Mouse (Mus musculus) C2C12 (cell line): ENCODE results near the gene Spata33. TPM values are rescaled to one million over a fixed set of nuclear protein-coding genes. Genes with fewer than 3 reads are reported as not detected.
A peak's percentile ranks its signal among the peaks of the same experiment; 100 is the strongest.

Experiments
- H3K27me3 ChIP-seq: one replicate; pipeline ENCODE4 v1.6.1; 2011; ENCODE audit not compliant: control insufficient read depth, insufficient read depth, insufficient read length
- H3K36me3 ChIP-seq: one replicate; pipeline ENCODE4 v1.6.1; 2011; ENCODE audit not compliant: control insufficient read depth, insufficient read depth
- H3K4me3 ChIP-seq: one replicate; pipeline ENCODE4 v1.5.1; 2011; ENCODE audit warnings: mild to moderate bottlenecking, control low read depth; ENCODE audit not compliant: poor library complexity, insufficient read depth, severe bottlenecking
- H3K79me2 ChIP-seq: one replicate; pipeline ENCODE4 v1.6.1; 2011; ENCODE audit not compliant: control insufficient read depth, insufficient read depth
- H3K79me3 ChIP-seq: one replicate; pipeline ENCODE4 v1.6.1; 2011; ENCODE audit warnings: low read depth, control low read depth
- H3ac ChIP-seq: one replicate; pipeline ENCODE3; 2011; ENCODE audit warnings: low read depth; ENCODE audit not compliant: control insufficient read depth, insufficient read length
- CEBPB ChIP-seq: IDR thresholded peaks from one replicate; pipeline ENCODE4 v1.6.1; 2011; ENCODE audit warnings: low read depth, mild to moderate bottlenecking, control low read depth, moderate library complexity
- CTCF ChIP-seq: IDR thresholded peaks from one replicate; pipeline ENCODE4 v1.5.1; 2011; ENCODE audit not compliant: control insufficient read depth, insufficient read depth, insufficient read length
- FOSL1 ChIP-seq: IDR thresholded peaks from one replicate; pipeline ENCODE4 v1.8.0; 2011; ENCODE audit warnings: mild to moderate bottlenecking, low read length; ENCODE audit not compliant: poor library complexity, insufficient read depth, severe bottlenecking
- MAX ChIP-seq: IDR thresholded peaks from one replicate; pipeline ENCODE4 v1.6.1; 2011; ENCODE audit warnings: mild to moderate bottlenecking, control low read depth
- MYOD1 ChIP-seq: IDR thresholded peaks from one replicate; pipeline ENCODE4 v1.6.1; 2011; ENCODE audit warnings: low read depth; ENCODE audit not compliant: control insufficient read depth, insufficient read length
- MYOG ChIP-seq: IDR thresholded peaks from one replicate; pipeline ENCODE4 v1.6.1; 2011; ENCODE audit not compliant: control insufficient read depth, insufficient read length; ENCODE audit errors: extremely low read depth
- USF1 ChIP-seq: IDR thresholded peaks from one replicate; pipeline ENCODE4 v1.6.1; 2011; ENCODE audit warnings: low read depth, mild to moderate bottlenecking, control low read depth, moderate library complexity
- long read RNA-seq, 2 experiments: library from polyadenylated mRNA; unstranded; transcript quantifications; one replicate each; pipeline ENCODE4 v2.0.0; 2019 to 2020
- polyA plus RNA-seq: library from polyadenylated mRNA; unstranded; fragments of >200 nt; fragmentation: generic; extraction: Trizol; gene quantifications from one replicate; pipeline ENCODE4 v1.2.1, GENCODE M21; 2012; ENCODE audit warnings: missing spikeins

The Spata33 gene
- 1.1 TPM for polyA plus RNA-seq
- long read RNA-seq, experiment 1, partial matches to known transcripts = 0 of 1 reads
- long read RNA-seq, experiment 1, other reads (novel, unspliced or antisense) = 1 of 1 reads
- long read RNA-seq, experiment 2, partial matches to known transcripts = 0 of 3 reads
- long read RNA-seq, experiment 2, other reads (novel, unspliced or antisense) = 0 of 3 reads

DNA sequence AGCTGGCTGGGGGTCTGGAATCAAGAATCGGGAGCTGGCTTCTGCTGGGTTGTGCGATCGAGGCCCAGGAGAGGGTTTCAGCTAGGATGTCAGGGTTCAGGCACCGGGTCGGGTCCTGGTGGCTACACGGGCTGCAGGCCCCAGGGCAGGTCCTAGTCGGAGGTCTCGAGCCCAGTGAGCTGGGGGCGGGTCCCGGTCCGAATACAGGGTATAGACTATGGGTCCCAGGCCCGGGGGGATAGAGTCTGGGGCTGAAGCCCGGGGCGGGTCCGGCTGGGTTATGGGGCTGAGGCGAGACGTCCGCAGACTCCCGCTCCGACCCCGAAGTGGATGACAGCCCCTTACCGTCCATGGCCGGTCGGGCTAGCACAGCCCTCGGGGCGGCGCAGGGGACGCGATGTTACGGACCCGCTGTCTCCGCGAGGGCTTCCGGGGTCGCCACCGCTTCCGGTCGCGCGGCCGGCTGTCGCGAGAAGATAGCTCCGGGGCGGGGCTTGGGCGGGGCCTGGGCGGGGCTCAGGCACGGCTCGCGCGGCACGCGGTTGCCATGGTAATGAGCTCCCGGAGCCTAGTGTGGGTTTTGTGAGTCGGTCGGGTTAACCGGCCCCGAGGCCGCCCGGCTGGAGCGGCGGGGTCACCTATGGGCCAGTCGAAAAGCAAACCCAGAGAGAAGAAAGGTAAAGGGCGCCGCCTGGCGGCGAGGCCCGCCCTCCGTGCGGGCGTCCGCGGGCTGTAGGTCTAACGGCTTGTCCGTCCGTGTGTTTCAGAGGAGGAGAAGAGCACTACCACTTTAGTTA is at the start of gene Spata33, which contains the start of gene Chmp1a:
Gene Spata33, plus strand, starts transcription at position 512 of the 797 bp plus-strand sequence.
Gene Chmp1a, minus strand, starts transcription at position 443 of the 797 bp plus-strand sequence.
- TF ChIP-seq MYOG = no peak
- TF ChIP-seq USF1 = no peak
- TF ChIP-seq MYOD1 = no peak
- TF ChIP-seq CEBPB = no peak
- TF ChIP-seq CTCF = peak; percentile 73
- TF ChIP-seq MAX = peak; percentile 13
- TF ChIP-seq FOSL1 = no peak
- peaks cover 12% of the 10 kb centered on the region for H3K36me3 ChIP-seq
- peaks cover 14% of the 10 kb centered on the region for H3K79me3 ChIP-seq
- no peaks in the 10 kb centered on the region for H3K27me3 ChIP-seq
- peak within 1 kb of the TSS; percentile 96 for H3K4me3 ChIP-seq
- H3K79me2 ChIP-seq = peaks cover 20% of the 10 kb centered on the region
- H3ac ChIP-seq = peak within 1 kb of the TSS; percentile 96

DNA sequence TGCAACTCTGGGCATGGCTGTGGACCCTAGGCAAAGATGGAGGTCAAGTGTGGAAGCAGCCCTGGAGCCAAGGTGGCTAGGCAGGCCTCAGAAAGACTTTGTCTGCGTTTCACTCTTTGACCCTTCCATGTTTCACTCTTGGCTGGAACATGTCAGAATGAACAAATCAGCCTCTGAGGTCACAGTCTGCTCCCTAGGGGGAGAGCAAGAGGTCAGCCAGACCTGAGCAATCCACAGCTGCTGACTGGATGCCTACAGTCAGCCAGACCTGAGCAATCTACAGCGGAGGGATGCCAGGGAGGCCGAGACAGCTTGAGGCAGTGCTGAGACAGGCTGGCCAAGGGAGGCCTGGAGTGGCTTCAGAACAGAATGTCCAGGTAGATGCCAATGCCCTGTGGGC is 31.2 kb upstream of the Spata33 start:
- H3K27me3 ChIP-seq = no peaks in the 10 kb centered on the region
- H3K4me3 ChIP-seq = no peak overlapping the region
- no peaks in the 10 kb centered on the region for H3K36me3 ChIP-seq
- H3K79me2 ChIP-seq = no peaks in the 10 kb centered on the region
- H3ac ChIP-seq = no peak overlapping the region
- no peaks in the 10 kb centered on the region for H3K79me3 ChIP-seq
- no peak for TF ChIP-seq MAX
- no peak for TF ChIP-seq CTCF
- no peak for TF ChIP-seq MYOD1
- no peak for TF ChIP-seq CEBPB
- TF ChIP-seq USF1 = no peak
- TF ChIP-seq MYOG = no peak
- no peak for TF ChIP-seq FOSL1

DNA sequence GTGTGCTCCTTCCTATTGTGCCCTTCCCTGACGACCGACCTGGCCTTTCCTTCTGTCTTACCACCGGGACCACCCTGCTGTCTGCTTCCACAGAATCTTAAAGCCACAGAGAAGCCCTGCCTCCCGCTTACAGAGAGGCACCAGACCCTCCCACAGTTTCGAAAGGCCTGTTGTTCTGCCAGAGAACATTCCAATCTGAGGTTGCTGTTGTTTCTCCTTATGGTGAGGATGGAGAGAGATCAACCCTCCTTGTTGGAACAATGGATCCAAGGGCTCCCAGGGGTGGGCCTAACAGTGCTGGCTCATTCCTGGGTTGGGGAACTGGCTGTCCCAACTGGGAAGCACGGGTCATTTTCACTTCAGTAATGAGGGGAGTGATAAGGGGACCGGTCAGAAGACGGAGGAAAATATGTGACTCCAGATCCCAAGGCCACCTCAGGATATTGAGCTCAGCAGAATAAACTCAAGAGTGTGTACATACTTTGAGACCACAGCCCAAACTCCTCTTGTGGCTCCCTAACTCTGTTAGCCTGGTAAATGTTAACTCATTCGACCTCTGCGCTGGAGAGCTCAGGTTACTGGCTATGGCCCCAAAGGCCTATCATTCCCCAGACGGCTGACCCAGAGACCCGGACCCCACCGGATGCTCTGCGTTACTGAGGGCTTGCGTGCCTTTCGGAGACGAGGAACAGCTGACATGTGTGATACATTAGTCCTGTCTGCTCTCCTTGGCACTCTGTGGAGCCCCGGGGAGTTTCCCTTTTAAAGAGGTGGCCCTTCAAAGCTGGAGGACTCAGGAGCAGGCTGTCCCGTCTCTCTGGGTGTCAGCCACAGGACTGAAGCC is 26.8 kb upstream of the Spata33 start, which contains the start of gene Dpep1:
Gene Dpep1, plus strand, starts transcription at position 677 of the 844 bp plus-strand sequence.
- TF ChIP-seq USF1 (no peak), MYOG (no peak), FOSL1 (no peak), CTCF (no peak), MYOD1 (no peak)
- Histone ChIP-seq H3K4me3 (no peak within 1 kb of the TSS), H3ac (no peak within 1 kb of the TSS), H3K79me3 (no peaks in the 10 kb centered on the region), H3K27me3 (no peaks in the 10 kb centered on the region), H3K79me2 (no peaks in the 10 kb centered on the region), H3K36me3 (no peaks in the 10 kb centered on the region)

DNA sequence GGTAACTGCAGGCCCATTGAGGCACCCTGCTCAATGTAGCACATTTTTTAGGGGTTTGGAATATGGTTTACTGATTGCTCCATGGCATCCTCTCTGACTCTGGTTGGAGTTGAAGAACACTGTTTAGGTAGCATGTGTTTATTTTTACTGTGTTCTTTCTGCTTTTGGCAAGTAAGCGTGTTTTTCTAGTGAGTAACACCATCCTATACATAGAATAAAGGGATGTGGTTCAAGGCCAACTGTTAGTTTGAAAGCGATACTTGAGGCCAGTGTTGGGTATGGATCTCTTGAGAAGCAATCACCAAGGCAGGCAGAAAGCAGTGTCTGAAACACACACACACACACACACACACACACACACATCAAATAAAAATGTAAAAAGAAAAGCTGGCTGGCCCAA is 24.6 kb upstream of the Spata33 start:
- H3ac ChIP-seq = no peak overlapping the region
- H3K79me3 ChIP-seq = no peaks in the 10 kb centered on the region
- no peaks in the 10 kb centered on the region for H3K36me3 ChIP-seq
- H3K4me3 ChIP-seq = no peak overlapping the region
- TF ChIP-seq USF1 (no peak), MYOD1 (no peak)
- no peaks in the 10 kb centered on the region for H3K27me3 ChIP-seq
- H3K79me2 ChIP-seq = no peaks in the 10 kb centered on the region

DNA sequence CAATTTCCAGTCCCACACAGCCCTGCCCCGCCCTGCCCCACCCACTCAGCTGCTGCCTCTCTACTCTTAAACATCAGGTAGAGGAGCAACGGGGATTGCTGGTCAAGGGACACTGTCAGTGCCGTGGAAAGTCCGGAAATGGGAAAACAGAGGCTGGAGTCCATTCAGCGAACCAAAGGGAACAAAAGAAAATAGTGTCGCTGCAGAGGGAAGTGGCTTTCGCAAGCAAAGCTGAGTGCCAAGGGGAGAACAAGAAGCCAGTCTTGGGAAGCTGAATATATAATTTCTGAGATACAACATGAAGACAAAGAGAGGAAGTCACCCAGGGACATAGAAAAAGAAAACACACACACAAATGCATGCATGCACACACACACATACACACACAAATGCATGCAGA is 23.8 kb upstream of the Spata33 start:
- Histone ChIP-seq H3K27me3 (no peaks in the 10 kb centered on the region), H3ac (no peak overlapping the region), H3K36me3 (no peaks in the 10 kb centered on the region), H3K79me3 (no peaks in the 10 kb centered on the region), H3K79me2 (no peaks in the 10 kb centered on the region), H3K4me3 (no peak overlapping the region)
- TF ChIP-seq USF1 (no peak), CEBPB (no peak), MAX (no peak), FOSL1 (no peak), CTCF (no peak), MYOD1 (no peak)
